Mouse (Mus musculus) lung, postnatal 10 days (tissue): ENCODE results near the gene Coch.
"Not testable (repeated sequence)": the region's sequence is repeated elsewhere in the genome, so short reads cannot be mapped to it uniquely, and the experiment has no call there.

Source experiments
- DNase-seq: peaks from one replicate; pipeline ENCODE4 v3.0.0; 2021

Coch gene

DNA sequence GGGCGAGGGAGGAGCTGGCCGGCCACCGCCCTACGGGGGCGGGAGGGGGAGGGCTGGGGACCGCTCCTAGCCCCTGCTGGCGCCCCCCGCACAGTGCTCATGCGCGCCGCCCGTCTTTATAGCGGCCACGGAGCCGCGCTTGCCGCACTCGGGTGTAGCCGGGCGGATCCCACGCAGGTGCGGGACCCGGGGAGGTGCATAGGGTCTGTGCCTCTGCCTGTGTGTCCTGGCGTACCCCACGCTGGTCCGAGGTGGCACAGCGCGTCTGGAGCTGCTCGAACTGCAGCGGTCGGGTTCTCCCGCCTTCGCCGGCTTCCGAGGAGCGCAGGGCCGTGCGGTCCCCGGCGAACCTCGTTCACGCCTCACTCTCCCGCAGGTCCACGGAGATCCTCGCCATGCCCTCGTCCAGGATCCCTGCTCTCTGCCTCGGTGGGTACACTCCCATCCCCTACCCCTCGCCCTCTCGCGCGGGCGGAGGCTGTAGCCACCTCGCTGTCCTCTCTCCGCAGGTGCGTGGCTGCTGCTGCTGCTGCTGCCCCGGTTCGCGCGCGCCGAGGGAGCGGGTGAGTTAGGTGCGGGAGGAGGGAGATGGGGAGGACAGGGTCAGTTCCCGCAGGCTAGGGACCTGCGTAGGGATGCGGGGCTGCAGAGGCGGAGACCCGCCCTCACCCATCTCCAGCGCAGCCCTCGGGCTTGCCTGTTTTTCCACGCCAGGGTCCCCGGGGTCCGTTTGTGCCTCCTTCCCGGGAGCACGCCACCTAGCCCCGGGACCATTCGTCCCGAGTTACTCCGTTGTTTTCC is at the start of gene Coch:
Gene Coch (plus strand): TSS at position 113 of the 801 bp plus-strand sequence.
- peak; percentile 4 for DNase-seq

DNA sequence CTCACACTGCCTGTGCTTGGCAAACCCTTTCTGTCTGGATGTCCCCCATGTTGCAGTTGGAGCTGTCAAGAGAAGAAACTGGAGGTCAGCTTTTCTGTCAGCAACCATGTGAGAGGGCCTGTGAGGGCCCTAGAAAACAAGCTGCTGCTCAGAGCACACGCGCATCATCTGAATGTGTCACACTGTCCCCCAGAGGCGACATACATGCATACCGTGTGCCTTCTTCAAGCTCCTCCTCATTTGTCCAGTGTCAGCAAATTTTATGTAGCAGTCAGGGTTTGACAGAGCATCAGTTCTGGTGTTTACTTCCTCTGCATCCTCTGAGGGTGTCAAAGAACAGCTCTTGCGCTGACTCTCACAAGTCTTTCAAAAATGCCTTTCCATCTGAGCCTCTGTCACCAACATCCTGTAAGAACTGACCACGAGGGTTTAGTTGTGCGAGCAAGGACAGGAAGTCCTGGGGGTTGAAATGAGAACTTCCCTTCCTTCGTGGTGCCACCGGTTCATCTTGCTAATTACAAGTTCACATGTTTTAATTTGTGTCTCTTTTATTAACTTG is 49.7 kb upstream of the Coch start:
- DNase-seq, result no peak

DNA sequence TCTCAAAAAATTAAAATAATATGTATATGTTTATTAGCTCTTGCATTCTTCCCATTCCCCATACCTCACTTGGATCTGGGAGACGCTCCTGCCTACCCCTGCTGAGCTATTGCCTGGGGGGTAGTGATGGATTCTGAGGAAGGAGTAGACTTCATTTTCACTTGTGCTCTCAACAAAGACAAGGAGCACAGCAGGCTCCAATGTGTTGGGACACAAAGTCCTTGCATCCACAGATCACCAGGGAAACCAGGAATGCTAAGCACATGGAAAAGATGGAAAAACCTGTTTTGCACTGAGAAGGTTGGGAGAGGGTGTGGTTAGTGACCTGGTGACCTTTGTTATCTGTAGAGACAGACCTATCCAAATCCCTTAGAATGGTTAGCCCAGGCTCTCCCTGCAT is 38.1 kb upstream of the Coch start:
- DNase-seq, result no peak

DNA sequence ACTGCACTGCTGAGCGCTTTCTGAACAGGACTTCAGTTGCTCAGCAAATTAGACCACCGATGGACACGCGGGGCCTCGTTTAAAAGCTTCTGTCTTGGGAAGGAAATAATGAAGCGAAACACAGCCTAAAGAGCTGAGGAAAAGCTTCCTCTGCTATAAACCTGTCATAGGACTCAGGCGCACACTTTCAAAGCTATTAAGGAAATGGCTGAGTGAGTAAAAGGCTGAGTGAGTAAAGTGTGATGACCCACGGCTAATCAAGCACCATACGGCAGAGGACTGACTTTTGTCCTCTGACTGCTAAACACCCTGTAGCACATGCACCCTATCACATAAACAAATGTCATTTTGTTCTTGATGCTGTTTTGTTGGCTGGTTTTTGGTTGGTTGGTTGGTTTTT is 31.7 kb upstream of the Coch start:
- DNase-seq, result no peak

DNA sequence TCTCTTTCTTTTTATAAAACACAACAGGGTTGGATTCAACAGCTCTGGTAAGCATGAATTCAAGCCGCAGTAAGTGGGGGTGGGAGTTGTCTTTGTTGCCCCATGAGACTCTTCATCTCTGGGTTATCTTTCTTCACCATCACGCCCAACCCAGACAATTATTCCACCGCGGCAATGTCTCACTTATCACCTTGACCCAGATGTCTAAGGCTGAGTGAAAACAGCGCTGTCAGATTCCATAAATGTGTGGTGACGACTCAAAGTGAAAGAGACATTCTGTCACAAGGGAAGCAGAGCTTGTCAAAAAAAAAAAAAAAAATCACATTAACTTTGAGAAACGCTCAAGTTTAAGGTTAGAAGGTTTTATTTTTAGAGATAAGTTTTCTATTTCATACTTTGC is 25.9 kb upstream of the Coch start:
- no peak for DNase-seq

DNA sequence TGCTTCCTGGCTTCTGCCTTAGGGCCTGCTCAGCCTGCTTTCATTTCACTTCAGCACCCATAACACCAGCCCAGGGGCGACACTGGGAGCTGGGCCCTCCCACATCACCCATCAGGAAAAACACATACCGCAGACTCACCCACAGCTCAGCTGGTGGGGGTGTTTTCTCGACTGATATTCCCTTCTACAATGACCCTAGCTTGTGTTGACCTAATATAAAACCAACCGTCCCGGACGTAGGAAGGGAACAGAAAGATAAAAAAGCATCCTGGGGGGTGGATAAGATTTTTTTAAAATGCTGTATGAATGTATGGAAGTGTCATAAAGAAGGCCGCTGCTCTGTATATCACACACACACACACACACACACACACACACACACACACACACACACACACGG is 23.7 kb upstream of the Coch start:
- DNase-seq, result no peak

DNA sequence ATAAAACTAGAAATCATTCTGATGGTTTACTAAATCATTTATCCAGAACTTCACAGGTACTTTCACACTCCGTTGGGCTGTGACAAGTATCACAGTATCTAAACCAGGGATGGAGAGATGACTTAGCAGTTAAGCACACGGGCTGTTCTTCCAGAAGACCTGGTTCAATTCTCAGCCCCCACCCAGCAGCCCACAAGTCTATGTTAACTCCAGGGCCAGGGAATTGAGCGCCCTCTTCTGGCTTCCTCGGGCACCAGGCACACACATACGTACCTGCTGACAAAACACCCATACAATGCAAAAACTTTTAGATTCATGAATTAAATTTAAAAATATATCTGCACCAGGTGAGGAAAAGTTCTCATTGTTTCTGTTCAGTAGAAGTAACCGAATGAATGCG is 23.2 kb upstream of the Coch start:
- DNase-seq, result no peak

DNA sequence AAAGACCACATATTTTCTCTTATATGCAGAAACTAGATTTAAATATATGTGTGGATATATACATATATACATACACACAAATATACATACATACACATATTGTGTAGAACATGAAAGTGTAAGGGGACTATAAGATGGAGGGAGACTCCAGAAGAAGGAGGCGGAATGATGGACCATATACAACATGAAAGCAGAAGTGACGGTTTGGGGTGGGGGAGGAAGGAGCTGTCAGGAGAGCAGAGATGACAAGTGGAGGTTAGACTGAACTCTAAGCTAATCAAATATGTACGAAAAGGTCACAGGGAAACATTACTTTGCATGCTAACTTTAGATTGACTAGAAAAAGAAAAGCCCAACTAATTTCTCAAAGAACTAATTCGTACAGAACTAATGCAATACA is 20.5 kb upstream of the Coch start:
- DNase-seq, result no peak

DNA sequence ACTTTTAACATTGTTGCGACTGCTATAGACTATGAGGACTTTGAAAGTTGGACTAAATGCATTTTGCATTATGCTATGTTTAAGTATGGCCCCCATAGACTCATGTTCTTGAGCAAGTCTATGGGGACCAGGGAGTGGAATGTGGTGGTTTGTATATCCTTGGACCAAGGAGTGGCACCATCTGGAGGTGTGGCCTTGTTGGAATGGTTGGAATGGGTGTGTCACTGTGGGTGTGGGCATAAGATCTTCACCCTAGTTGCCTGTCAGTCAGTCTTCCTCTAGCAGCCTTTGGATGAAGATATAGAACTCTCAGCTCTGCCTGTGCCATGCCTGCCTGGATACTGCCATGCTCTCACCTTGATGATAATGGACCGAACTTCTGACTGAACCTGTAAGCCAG is 15.3 kb upstream of the Coch start:
- DNase-seq, result not testable (repeated sequence)

DNA sequence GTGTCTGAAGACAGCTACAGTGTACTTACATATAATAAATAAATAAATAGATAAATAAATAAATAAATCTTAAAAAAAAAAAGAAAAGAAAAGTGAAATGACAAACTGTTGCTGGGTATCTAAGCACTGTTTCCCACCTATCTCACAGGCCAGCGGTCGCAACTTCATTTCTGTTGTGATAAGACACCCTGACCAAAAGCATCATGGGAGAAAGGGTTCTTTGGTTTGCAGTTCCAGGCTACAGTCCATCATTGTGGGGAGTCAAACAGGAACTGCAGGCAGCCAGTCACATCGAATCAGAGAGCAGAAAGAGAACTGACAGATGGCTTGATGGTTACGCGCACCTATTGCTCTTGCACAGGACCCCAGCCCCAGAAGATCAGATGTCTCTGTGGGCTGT is 3.9 kb upstream of the Coch start:
- no peak for DNase-seq

DNA sequence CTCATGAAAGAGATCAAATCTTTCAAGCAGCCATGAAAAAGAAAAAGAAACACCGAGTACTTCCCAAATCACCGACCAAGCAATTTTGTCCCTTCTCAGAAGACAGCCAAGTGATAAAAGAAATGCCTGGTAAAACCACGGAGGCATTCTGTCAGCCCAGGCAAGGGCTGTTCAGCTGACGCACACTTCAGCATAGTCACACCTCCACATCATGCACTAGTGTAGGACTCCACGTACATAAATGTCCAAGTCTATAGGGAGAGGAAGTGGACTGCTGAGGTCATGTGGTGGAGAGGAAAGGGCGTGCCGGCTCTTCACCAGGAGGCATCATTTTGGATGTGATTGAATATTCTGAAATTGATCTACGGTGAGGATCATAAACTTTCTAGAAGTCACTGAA is 1.2 kb upstream of the Coch start:
- no peak for DNase-seq

DNA sequence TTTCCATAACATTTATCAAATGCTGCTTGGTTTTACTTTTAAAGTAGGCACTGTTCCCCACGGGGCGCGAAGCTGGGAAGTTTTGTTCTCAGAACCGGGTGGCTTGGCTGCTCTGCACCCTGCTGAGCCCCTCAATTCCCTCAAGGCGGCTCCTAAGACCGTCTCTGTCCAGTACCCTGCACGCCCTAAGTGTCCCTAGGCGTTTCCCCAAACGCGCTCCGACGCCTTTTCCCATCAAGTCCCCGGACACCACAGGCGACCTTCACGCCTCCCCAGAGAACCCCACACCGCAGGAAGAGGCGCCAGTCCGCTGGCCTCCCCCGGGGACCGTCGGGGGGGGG is 283 bp upstream of the Coch start:
- peak; percentile 6 for DNase-seq

DNA sequence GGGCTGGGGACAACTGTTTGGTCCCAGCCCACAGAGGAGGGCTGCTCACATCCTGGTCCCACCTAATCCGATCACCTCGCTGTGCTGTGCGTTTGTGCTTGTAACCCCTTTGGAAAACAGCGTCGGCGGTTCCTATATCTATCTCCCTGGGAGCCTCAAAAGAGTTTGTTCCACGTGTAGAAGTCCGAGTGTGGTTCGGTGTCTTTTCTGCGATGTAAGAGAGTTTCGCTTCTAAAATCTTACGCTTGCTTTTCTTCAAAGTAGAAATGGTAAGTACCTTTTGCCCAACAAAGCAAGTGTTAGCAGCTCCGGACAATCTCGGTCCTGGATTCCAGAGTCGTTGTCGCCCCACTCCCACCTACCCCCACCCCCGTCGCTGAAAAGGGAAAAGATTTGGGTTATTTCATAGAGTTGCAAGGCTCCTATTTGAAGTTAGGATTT is 909 bp downstream of the Coch start:
- no peak for DNase-seq

DNA sequence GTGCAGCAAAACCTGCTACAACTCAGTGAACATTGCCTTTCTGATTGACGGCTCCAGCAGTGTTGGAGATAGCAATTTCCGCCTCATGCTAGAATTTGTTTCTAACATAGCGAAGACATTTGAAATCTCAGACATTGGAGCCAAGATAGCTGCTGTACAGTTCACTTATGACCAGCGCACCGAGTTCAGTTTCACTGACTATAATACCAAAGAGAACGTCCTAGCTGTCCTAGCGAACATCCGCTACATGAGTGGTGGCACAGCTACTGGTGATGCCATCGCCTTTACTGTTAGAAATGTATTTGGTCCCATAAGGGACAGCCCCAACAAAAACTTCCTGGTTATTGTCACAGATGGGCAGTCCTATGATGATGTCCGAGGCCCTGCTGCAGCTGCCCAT is 10.2 kb downstream of the Coch start:
- DNase-seq, result no peak

DNA sequence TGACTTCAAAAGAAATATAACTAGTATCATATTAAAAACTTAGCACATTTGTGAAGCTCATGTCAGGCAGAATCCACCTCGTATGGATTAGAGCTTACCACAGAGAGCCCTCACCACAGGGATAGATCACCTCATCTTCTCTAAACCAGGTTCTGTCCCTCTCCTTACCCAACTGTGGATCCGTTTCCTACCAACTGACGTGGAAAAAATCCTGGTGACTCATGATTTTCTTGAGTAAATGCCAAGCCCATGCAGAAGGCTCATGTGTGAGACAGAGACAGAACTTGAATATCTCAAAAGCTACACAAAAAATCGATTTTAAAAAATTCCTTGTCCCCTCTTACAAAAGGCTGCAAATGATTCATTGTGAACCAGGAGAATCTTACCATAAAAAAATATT is 13.0 kb downstream of the Coch start:
- DNase-seq, result no peak

DNA sequence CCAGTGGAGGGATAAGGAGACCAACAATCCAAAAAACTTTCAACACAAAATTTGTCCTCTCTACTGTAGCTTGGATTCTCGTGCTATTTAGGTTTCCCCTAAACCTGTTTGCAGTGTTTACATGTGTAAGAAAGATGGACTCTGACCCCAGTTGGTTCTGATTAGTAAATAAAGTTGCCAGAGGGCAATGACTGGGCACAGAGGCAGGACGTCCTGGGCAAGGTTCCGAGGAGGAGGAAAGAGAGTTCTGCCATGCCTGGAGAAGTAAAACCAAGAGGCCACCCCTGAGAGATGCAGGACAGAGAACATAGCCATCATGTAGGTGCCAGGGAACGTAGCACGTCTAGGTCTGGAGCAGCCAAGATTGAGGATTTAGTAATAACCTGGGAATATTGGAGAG is 19.2 kb downstream of the Coch start:
- DNase-seq, result no peak

DNA sequence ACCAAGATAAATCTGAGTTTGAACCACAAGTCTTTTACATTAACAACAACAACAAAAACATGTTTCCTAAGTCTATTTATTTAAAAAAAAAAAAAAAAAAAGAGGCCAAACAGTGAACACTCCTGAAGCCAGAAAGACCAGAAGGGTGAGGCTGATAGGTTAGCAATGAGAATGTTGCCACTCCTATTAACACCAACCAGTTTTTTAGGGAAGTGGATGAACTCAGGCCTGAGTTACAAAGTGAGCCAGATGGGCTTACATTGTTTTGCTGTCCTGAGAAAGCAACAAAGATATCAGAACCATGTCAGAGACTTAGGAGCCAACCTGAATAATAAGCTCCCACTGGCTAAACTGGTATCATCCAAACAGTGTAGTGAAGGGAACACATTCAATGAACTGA is 27.4 kb downstream of the Coch start:
- no peak for DNase-seq

DNA sequence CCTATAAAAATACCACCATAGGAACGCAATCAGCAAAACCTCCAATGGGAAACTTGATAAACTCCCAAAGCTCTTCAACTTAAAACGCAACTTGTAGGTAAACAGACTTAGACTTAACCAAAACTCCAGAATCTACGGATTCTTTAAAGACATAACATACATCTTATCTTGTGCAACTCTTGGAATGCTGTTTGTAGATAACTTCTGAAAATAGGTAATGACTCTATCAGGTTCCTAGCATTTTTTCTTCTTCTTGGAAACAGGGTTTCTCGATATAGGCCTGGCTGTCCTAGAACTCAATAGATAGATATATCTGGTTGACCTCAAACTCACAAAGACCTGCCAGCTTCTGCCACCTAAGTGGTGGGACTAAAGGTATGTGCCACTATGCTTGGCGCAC is 28.0 kb downstream of the Coch start:
- no peak for DNase-seq

DNA sequence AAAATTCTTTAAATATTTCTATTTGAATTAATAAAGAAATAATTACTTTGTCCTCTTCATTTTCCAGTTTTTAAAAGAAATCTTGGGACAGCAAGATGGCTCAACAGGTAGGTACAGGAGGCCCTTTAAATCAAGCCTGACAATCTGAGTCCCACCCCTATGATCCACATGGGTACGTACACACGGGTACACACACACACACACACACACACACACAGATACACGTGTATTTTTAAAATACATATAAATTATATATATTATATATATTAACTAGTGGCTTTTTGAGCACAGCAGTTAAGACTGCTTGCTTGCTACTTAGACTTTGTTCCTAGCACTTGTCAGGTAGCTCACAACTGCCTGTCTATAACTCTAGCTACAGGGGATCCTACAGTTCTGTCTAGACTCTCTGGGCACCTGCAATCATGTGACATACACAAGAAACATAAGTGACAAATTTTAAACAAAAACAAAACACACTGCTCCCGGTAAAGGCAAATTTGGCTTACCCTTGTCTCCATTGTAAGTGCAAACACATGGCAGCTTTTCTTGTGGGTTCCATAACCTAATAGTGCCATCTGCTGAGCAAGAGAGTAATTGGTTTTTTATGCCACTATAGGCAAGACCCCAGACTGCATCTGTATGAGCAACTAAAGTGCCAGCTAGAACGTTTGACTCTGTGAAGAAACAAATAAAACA is 29.7 kb downstream of the Coch start:
- no peak for DNase-seq

DNA sequence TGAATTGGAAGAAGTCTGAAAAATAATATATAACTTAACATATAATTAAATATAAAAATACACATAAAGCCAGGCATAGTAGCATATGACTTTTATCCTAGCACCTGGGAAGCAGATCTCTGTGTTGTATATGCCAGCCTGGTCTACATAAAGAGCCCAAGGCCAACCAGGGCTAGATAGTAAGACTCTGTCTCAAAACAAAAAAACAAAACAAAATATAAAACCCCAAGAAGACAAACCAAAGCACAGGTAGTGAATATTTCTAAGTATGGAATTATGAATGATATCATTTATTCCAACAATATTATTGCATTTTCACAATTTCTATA is 30.2 kb downstream of the Coch start:
- DNase-seq, result no peak

DNA sequence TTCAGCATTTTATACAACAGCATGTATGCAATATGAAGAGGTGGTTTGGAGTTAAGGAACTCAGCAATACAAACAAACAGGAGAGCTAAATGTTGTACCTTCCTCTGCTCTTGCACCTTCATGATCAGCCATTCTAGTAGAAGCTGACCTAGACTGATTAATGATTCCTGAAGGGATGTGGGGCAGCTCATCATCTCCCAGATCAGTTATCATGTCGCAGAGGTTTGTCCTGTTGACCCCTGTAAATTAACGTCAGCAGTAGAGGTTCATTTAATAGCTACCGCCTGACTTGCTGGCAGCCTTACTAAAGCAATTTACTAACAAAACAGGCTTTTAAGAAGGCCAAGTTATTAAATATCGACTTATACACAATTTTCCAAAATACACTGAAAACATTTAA is 40.3 kb downstream of the Coch start:
- no peak for DNase-seq

DNA sequence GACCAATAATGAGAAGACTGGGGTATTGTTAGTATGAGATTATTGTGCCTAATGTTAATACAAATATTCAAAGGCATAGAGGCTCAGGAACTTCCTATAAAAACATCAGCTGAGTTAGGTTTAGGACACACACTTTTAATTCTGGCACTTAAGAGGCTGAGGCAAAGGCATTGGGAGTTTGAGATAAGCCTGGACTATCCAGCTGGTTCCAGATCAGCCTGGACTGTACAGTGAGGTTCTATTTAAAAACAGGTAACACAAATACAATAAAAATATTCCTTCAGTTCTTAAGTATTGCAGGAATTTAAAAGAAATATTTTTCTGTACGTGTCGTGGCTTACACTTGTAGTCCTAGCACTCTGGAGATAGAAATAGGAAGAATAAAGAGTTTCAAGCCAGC is 43.1 kb downstream of the Coch start:
- DNase-seq, result no peak

DNA sequence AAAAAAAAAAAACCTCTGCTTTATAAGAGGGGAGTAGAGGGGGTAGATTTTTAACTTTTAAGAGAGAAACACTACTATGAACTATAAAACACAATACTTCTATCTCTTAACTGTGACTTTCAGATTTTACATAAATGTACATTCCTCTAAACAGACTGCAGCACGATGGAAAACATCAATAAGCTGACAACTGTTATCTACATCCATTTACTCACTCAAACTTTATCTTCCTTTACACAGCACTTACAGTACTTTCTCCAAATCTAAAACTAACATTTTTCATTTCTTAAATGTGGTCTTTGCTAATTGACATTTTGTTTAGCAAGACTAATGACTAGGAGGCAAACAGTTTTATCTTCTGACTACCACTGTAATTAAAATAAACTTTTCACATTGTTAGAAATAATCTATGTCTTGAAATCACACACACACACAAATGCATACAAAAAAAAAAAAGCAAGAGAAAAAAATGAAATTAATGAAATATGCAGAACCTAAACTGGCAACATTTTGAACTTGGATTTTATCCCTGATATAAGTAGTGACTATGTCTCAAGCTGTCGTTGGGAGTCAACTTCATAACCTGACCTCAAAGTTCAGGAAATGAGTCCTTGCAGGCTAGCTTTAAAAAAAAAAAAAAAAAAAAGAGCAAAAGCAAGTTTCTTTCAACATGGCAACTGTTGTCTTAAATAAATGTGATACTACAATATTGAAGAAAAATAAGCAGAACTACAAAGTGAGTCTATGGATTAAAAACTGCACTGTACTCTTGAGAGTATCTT is 43.7 kb downstream of the Coch start:
- DNase-seq, result no peak

DNA sequence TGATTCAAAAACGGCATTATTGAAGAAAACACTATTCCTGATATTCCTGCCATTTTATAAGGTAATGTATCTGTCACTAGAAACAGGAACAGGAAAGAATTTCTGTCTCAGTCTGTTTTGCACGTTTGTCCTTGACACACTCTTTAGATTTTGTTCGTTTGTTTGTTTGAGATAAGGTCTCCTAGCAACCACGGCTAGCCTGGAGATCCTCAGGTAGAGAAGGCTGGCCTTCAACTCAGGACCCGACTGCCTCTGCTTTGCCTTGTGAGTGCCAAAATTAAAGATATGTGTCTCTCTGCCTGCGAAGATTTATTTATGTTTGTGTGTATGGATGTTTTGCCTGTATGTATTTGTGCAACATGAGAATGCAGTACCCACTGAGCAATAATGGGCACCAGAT is 48.7 kb downstream of the Coch start:
- DNase-seq, result no peak
